25 mouse cellular contexts compared by ENCODE assay signal in genomic region chr2:93306898-93307297, GRCm38 (mm10).
"Had no signal": no experiment of that assay in that cellular context is flagged by ENCODE, and none has a peak within 500 bp of the region (broad histone marks: within the 10 kb centered on the region; RNA-seq: fewer than 3 reads in every experiment).

No protein-coding gene starts in this region.

- DNase-seq: gastrocnemius, postnatal 14 days; gastrocnemius, postnatal 36 days; heart, adult 11 months; heart, adult 2 months; heart, postnatal 14 days; heart, postnatal 36 days; kidney, adult 11 months; kidney, adult 2 months; kidney, adult 9 months; kidney, postnatal 14 days; kidney, postnatal 36 days; layer of hippocampus, adult 9-11 months; layer of hippocampus, postnatal 36 days; left cerebral cortex, postnatal 4 days had no signal

- H3K9ac ChIP-seq: heart, embryonic 13.5 days; heart, embryonic 15.5 days; kidney, embryonic 15.5 days; limb, embryonic 13.5 days; limb, embryonic 15.5 days; liver, embryonic 12.5 days; liver, embryonic 14.5 days had no signal

- ATAC-seq: hindbrain, postnatal 0 days; intestine, embryonic 16.5 days; liver, embryonic 12.5 days had no signal

- H3K9me3 ChIP-seq: heart, embryonic 13.5 days; heart, embryonic 15.5 days; kidney, embryonic 15.5 days; limb, embryonic 13.5 days; limb, embryonic 15.5 days; liver, embryonic 12.5 days had no signal

- H3K4me1 ChIP-seq: liver, embryonic 12.5 days had no signal

- H3K27me3 ChIP-seq: heart, embryonic 13.5 days; heart, embryonic 15.5 days; kidney, embryonic 15.5 days; limb, embryonic 15.5 days; liver, embryonic 12.5 days had no signal

- H3K27ac ChIP-seq: heart, adult 2 months; heart, embryonic 13.5 days; heart, embryonic 15.5 days; hindbrain, postnatal 0 days; kidney, embryonic 15.5 days; kidney, postnatal 0 days; limb, embryonic 13.5 days; limb, embryonic 15.5 days; liver, embryonic 12.5 days; liver, embryonic 14.5 days had no signal

- H3K4me2 ChIP-seq: heart, embryonic 11.5 days; heart, embryonic 13.5 days; heart, embryonic 15.5 days; kidney, embryonic 15.5 days; limb, embryonic 13.5 days; limb, embryonic 15.5 days; liver, embryonic 12.5 days had no signal

- H3K4me3 ChIP-seq: heart, adult 2 months; heart, embryonic 13.5 days; heart, embryonic 15.5 days; kidney, embryonic 15.5 days; limb, embryonic 13.5 days; limb, embryonic 15.5 days; liver, embryonic 12.5 days had no signal

- H3K36me3 ChIP-seq: limb, embryonic 15.5 days; liver, embryonic 12.5 days had no signal
